Mouse (Mus musculus) right cerebral cortex, adult 18-20 months (tissue): Measurements from ENCODE around the gene Parvg.

ENCODE experiments used
- DNase-seq: peaks from one replicate; pipeline ENCODE4 v3.0.0; 2022; ENCODE audit warnings: mixed read lengths

Parvg gene

DNA sequence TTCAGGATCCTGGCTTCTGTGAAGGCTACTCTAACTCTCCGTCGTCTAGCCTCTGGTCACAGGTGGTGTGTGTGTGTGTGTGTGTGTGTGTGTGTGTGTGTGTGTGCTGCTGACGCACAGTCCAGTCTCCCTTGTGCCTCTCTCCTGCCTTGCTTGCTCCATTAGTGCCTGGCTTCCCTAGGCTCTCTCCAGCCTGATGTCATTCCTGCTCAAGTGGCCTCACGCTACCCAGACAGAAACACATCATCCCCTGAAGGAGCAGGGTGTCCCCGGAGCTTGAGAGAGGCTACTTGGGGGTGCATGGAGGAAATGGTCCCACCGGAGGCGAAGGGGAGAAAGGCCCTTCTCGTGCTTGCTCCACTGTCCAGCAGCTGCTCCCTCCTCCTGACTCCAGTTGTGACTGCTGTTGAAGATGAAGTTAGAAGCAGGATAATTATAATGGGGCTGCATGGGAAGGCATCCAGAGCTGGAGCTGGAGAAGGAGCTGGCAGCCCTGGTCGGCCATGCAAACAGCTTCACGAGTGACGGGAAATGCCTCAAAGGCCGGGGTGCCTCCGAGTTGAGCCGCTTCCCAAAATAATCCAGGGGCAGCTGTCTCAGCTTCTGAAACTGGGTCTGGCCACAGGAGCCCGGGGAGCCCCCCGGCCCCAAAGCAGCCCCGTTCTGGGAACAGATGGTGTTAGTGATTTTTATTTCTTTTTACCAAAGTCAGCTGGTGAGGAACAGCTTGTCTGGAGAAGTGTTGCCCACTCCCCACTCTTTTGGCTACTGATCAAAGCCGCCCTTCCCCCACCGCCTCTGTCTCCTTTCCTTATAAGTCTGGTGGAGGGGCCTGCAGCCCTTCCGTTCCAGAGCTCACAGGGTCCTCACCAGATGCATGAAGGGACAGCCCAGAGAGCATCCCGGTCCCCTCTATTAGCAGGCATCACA is 28.4 kb downstream of the Parvg start:
- DNase-seq, result no peak

- no peak for DNase-seq
Observed at GRCm38 (mm10) chr15:84355081-84355480, 31.3 kb downstream of the Parvg start.

DNA sequence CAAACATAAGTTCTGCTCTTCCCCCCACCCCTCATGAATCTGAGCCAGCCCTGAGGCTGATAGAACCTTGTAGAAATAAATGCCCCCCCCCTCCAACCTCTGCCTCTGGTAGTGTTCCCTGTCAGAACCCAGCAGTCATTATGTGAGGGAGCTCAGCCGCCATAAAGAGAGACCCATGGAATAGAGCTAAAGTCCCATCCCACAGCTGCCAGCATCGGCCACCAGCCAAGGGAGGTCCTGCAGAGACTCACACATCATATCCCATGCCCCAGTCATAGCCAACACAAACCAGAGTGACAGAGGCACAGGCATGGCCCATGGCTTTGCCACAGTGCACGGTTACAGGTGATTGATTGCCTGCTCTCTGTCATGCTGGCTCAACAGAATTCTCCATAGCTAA is 40.9 kb downstream of the Parvg start:
- DNase-seq, result no peak

GRCm38 (mm10) chr15:84365675-84366381 is 42.0 kb downstream of the Parvg start:
- no peak for DNase-seq

DNA sequence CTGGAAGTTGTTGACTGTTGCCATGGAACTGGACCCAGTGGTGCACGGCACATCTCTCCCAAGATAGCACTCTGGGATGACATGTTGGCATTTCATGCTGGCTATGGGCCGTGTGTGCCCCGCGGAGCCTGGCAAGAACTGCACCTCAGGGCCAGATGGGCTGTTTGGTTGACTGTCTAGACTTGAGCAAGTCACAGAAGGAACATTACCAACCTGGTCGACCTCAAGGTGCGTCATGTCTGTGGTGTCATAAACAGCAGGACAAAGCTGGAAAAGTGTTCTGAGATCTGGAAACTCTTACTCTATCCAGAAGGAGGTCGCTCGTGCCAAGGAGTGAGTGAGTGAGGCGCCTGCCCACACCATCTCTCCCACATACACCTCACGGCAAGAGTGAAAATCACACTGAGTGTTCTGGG is 42.8 kb downstream of the Parvg start:
- peak; percentile 39 for DNase-seq

DNA sequence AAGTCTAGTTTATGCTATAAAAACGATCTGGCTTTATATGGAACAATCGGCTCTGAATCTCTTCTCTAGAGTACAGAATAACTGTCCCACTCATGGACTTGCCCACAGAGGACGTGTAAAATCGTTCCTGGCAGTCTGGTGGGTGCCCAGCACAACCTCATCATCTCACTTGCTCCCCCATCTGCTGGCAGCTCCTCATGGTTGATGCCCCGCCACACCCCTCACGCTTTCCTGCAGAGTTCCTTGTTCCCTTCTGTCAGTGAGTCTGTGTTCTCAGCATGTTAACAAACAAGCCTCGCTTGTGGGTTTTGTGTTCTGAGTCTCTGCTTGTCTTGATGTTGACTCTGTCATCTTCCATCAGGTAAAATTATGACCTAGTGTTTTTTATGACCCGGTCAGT is 43.6 kb downstream of the Parvg start:
- no peak for DNase-seq

GRCm38 (mm10) chr15:84372801-84373200 is 49.0 kb downstream of the Parvg start:
- DNase-seq, result no peak

GRCm38 (mm10) chr15:84378734-84379133 is 54.9 kb downstream of the Parvg start:
- DNase-seq, result no peak

DNA sequence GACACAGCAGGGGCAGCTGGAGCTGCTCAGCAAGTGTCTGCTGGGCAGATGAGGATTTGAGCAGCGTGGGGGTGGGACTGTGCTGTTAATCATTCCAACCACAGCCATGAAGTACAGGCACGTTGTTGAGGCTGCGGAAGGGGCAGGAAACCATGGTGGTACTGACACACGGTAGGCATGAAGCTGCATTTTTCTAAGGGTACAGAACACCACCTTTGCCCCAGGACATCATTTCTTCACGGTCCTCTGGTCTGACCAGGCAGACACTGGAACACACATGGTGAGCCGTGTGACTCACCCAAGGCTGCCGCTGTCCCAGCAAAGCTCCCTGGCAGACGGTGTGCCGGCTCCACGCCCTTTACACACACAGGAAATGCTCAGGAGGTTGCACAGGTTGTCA is 56.4 kb downstream of the Parvg start:
- no peak for DNase-seq

GRCm38 (mm10) chr15:84384066-84384465 is 60.2 kb downstream of the Parvg start:
- DNase-seq, result no peak

DNA sequence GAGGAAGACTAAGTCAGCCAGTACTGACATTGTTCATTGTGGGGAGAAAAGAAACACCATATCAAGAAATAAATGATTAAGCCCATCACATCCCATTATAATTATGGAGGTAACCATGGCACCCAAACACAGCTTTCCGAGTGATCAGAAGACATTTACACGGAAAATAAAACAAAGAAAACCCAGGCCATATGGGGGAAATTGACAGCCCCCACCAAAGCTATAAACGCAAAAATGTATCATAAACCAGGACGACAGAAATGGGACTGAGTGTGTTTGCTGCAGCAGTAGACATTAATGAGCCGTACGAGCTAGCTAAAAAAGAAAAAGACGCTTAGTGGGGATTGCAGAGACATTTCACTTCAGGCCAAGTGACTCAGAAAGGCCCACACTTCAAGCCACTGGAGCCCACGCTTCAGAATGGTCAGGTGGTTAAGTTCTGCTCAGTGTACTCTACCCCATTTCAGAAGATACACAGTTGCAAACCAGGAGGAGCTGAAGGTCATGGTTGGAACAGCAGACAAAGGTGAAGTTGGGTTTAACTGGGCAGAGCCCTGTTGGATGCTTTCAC is 62.3 kb downstream of the Parvg start:
- DNase-seq, result peak; percentile 31

DNA sequence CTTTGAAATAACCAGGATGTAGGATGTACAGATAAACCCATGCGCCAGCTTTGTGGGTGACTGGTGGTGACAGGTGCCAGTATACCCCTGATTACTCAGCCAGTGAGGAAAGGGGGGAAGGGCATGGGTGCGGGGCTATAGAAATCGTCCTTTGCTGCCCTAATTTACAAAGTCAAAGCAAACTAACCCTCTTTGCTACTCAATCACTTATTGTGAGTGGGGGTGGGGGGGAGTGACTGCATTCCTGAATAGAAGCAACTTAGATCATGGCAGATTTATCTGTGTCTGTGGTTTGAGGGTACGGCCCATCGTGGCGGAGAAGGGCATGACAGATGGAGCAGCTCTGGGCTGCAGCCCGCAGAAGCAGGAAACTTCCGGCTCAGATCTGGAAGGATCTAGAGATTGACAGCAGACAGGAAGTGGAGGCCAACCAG is 64.9 kb downstream of the Parvg start:
- DNase-seq, result no peak

DNA sequence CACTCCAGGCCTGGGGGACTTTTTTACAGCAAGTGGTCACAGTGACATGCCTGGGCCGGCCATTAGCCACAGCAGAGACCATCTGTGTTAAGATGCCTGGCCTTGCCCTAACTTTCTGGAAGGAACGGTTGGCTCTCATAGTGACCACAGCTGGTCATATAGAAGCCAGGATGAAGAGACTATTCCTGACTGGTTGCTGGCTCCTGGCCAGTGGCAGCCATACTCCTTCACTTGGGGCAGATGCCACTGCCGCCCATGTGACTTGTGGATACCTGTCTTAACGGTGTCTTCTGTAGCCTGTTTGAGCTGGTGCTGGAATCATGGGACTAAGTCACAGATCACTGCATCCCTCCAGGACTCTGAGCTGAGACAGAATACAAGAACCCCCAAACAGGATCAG is 68.3 kb downstream of the Parvg start:
- DNase-seq, result no peak
